Mouse (Mus musculus): ENCODE data around the gene Tsnax. TPM values are rescaled to one million over a fixed set of nuclear protein-coding genes. Genes with fewer than 3 reads are reported as not detected.

Tsnax gene
- 16.5 TPM for polyA plus RNA-seq (2015; fragmentation: Illumina TruSeq; extraction: RNeasy Lipid Tissue Mini Kit (QIAGEN cat#74804); ENCODE audit: insufficient read depth, low read depth, low replicate concordance)

DNA sequence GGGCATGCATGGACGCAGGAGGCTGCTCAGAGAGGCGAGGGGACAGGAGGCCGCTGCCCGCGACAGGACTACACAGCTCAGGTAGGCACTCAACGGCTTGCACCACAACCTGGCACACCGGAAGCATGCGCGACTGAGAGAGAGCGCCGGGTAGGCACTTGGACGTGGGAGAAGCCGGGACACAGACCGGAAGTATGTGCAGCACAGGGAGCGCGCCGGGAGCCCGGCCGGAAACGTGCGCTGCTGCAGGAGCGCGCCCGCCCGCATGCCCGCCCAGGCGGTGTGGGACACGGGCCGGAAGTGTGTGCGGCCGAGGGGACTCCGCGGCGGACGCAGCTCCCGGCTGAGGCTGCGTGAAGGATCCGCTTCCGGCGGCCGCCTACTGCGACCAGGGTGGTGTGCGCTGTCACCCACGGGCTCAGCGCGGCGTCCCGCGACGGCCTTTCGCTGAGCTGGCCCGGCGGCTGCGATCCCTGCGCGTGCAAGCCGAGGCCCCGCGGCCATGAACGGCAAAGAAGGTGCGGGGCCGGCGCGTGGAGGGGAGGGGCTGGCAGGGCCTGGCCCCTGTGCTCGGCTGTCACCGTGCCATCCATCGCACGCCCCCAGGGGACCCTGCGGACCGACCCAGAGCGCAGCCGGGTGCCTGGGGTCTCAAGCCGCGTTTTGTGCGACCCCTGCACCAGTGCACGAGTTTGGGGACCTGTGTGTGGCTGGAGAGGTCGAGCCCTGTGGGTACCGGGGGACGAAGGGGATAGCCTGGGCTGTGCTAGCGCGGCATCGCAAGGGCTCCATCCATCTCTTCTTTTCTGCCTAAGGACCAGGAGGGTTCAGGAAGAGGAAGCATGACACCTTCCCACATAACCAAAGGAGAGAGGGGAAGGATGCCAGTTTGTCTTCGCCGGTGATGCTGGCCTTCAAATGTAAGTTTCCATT is at the start of gene Tsnax:
Gene Tsnax, plus strand, starts transcription at position 303 of the 933 bp plus-strand sequence.

GRCm38 (mm10) chr8:125053505-125054435 is 41.0 kb downstream of the Tsnax start, which contains the start of gene Disc1:
Gene Disc1 (plus strand): TSS chr8:125054195.

Other genes with a start within 250 kb of the Tsnax start
- not detected for gene Trim67, start 219.9 kb upstream of the Tsnax start, polyA plus RNA-seq (2015; fragmentation: Illumina TruSeq; extraction: RNeasy Lipid Tissue Mini Kit (QIAGEN cat#74804); ENCODE audit: insufficient read depth, low read depth, low replicate concordance)
- 27.6 TPM for gene Gnpat, start 150.0 kb upstream of the Tsnax start, polyA plus RNA-seq (2015; fragmentation: Illumina TruSeq; extraction: RNeasy Lipid Tissue Mini Kit (QIAGEN cat#74804); ENCODE audit: insufficient read depth, low read depth, low replicate concordance)
- 4.8 TPM for gene 2810004N23Rik, start 149.9 kb upstream of the Tsnax start, polyA plus RNA-seq (2015; fragmentation: Illumina TruSeq; extraction: RNeasy Lipid Tissue Mini Kit (QIAGEN cat#74804); ENCODE audit: insufficient read depth, low read depth, low replicate concordance)
- gene Exoc8, start 115.3 kb upstream of the Tsnax start, polyA plus RNA-seq (2015; fragmentation: Illumina TruSeq; extraction: RNeasy Lipid Tissue Mini Kit (QIAGEN cat#74804); ENCODE audit: insufficient read depth, low read depth, low replicate concordance), result 2.8 TPM
- gene Sprtn, start 115.1 kb upstream of the Tsnax start, polyA plus RNA-seq (2015; fragmentation: Illumina TruSeq; extraction: RNeasy Lipid Tissue Mini Kit (QIAGEN cat#74804); ENCODE audit: insufficient read depth, low read depth, low replicate concordance), result 4.5 TPM
- gene Egln1, start 63.7 kb upstream of the Tsnax start, polyA plus RNA-seq (2015; fragmentation: Illumina TruSeq; extraction: RNeasy Lipid Tissue Mini Kit (QIAGEN cat#74804); ENCODE audit: insufficient read depth, low read depth, low replicate concordance), result 7.6 TPM
- not detected for gene Disc1, start 41.2 kb downstream of the Tsnax start, polyA plus RNA-seq (2015; fragmentation: Illumina TruSeq; extraction: RNeasy Lipid Tissue Mini Kit (QIAGEN cat#74804); ENCODE audit: insufficient read depth, low read depth, low replicate concordance)